Mouse (Mus musculus): ENCODE measurements around the gene Med16. TPM values are rescaled to one million over a fixed set of nuclear protein-coding genes. Genes with fewer than 3 reads are reported as not detected.

The Med16 gene
- total RNA-seq, 2 experiments from 2014 or later = 56.4 to 59.6 TPM

DNA sequence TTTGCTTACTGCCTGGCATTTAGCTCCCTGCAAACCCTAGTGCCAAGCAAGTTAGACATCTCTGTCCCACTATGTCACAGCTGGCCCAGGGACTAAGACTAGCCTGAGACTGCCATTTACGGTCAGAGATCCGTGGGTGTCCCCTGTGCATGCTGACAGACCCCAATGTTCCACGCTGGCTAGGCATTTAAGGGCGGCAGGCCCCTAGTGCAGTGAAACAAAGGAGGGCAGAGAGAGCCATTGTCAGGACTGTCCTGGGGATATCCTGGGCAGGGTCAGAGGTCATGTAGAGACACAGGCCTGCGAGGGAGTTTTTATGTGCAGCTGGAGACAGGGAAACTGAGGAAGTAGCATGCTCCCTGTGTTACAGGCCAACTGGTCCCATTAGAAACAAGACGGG, 25.1 kb upstream of the Med16 start:
- DNase-seq = no peak
- intact Hi-C loops (cut with DNase I) = no loop called here

DNA sequence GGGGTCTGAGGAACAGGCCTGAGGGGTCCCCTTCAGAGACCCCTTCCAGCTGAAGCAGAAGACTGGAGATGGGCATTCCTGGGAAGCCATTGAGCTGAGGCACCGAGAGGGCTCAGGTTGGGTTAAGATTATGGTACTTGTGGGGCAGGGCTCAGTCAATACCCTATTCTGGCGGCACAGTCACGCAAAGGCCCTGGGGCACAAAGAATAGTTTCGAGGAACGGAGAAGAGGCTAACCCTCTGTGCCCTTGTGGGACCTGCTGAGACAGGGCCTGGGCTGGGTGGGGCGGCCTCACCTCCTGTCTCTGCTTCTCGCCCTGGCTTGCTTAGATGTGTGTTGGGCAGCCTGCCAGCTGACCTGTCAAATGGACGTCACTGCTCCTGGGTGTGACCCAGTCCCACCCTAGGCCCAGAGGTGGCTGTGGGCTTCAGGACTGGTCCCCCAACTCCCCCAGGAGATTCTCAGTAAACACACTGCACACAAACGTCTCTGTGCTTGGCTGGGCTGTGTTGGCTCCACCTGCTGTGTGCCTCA, 24.5 kb upstream of the Med16 start:
- intact Hi-C loops (cut with DNase I) = no loop called here
- DNase-seq = no peak

DNA sequence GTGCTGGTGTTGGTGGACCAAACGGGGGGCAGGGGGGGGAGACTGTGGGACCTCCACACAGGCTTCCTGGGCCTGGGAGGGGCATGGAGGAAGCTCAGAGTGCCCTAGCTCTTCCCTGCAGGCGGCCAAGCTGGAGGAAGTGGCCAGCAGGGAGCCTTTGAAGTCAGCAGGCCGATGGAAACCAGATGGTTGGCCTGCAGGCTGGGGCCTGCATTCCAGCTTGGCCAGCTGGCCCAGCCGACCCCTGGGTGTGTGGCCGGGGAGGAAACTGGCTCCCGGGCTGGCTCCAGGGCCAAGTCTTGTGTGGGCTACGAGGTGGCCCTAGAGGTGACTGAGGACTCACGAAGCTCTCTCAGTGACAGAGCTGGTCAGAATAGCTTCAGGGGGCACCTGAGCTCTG, 24.0 kb upstream of the Med16 start:
- intact Hi-C loops (cut with DNase I) = no loop called here
- peak; percentile 86 for DNase-seq

DNA sequence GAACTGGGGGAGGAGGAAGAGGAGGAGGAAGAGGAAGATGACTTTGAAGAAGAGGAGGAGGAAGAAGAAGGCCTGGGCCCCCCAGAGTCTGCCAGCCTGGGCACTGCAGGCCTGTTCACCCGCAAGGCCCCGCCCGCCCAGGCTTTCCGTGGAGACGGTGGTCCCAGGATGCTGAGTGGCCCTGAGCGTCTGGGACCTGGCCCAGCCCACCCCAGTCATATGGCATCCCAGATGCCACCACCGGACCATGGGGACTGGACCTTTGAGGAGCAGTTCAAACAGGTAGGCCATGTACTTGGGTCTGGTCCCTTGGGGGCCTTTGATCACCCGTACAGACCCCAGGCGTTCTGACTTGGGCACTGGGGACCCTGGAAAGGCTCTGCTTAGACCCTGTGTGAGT, 23.1 kb upstream of the Med16 start:
- intact Hi-C loops (cut with DNase I) = no loop called here
- no peak for DNase-seq

DNA sequence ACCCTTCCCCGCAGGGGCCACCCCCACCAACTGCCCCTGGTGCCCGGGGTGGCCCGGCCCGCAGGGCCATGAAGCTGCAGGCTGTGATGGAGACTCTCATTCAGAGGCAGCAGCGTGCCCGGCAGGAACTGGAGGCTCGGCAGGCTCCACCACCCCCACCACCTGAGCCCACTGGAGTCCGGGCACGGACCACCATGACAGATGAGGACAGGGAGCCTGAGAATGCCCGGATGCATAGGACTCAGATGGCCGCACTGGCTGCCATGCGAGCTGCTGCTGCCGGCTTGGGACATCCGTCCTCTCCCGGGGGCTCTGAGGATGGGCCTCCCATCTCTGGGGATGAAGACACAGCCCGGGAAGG, 22.1 kb upstream of the Med16 start:
- DNase-seq = peak; percentile 76
- intact Hi-C loops (cut with DNase I) = no loop called here

DNA sequence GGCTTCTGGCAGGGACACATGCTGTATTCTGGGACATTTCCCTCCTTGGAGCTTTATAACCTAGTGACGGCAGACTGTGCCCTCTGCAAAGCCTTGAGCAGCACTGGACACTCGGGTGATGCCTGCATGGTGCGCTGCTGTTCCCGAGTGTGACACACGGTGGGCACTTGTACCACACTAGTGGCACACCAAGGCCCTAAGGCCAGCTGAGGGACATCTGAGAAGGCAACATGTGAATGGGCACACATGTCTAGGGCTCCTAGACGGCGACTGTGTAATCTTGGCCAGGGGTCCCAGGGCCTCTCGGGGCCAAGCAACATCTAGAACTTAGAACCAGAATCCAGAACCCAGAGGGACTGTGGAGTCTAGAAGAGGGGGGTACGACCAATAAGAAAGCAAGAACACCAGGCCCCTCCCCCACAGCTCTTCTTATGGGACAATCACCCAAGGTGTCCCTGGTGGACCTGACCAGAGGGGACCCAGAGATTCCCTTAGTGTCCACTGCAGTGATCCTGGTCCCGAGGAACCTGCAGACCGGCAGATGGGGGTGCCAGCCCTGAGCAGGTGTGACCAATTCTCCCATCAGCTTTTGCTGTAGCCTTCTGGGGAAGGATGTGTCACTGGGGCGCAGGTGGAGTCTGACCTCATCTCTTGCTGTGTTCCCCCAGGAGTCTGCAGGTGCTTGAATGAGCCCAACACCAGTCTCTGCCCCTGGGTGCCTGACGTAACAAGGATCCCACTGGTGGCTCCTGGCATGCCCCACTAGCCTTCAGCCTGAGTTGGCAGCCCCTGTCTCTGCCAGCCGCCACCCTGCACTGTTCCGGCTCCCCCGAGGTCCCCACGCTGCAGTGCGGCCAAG, 21.5 kb upstream of the Med16 start:
- intact Hi-C loops (cut with DNase I) = loop anchor here (10.0 kb wide), 1 partner anchor 95 kb away; no protein-coding TSS in a partner anchor
- no peak for DNase-seq

DNA sequence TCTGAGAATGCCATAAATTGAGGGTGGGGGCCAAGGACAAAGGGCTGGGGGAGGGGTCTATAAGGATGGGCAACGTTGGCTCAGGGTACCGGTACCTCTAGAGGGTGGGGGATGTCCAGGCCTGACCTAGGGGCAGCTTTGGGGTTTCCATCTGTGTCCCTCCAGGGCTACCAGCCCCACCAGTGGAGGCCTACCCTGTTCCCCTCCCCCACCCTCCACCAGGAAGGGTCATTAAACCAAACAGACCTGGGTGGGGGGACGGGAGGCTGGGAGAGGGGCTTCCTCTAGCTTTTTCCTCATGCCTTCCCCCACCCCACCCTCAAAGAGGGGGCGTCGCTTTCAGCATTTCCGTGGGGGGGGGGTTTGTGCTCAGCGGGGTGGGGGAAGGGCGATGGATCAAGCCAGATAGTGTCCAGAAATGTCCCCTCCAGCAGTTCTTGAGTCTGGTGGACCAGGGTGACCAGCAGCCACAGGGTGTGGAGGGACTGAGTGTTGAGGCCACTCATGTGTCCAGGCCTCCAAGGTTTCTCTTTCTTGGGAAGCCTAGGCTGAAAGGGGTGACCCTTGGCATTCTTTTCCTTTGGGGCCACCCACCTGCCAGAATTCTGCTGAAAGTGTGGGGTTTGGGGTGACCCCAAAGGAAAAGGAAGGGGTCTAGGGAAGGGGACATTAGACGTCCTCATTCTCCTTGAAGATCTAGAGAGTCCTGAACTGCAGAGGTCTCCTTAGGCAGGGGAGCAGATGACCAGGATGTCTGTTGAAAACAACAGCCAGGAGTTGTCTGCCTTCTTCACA, 20.4 kb upstream of the Med16 start:
- intact Hi-C loops (cut with DNase I) = loop anchor here (10.0 kb wide), 1 partner anchor 94 kb away; no protein-coding TSS in a partner anchor
- no peak for DNase-seq

DNA sequence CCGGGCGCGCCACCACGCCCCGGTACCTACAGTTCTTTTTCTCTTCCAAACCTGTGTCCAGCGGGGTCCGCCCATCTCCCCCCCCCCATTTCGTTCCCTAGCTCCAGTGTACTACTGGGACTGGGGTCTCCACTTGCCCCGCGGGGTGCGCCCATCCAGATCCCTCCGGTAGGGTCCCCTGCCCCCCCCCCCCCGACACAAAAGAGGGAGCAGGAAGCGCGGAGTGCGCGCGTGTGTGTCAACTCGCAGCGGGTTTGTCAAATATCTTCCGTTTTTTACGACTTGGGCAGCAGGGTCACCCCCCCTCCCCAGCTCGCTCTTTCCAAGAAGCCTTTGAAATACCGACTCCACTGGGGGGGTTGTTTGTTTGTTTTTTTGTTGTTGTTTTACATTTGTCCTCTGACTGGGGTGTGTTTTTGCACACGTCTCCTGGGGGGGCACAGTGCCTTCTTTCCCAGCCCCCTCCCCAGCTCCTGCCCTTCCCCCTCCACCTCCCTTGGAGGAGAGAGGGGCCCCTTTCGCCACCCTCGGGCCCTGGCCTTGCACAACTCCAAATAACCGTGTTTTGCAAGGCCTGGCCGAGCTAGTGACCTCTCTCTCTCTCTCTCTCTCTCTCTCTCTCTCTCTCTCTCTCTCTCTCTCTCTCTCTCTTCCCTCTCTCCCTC, 19.4 kb upstream of the Med16 start:
- no peak for DNase-seq
- intact Hi-C loops (cut with DNase I) = loop anchor here (10.0 kb wide), 1 partner anchor 93 kb away; no protein-coding TSS in a partner anchor

DNA sequence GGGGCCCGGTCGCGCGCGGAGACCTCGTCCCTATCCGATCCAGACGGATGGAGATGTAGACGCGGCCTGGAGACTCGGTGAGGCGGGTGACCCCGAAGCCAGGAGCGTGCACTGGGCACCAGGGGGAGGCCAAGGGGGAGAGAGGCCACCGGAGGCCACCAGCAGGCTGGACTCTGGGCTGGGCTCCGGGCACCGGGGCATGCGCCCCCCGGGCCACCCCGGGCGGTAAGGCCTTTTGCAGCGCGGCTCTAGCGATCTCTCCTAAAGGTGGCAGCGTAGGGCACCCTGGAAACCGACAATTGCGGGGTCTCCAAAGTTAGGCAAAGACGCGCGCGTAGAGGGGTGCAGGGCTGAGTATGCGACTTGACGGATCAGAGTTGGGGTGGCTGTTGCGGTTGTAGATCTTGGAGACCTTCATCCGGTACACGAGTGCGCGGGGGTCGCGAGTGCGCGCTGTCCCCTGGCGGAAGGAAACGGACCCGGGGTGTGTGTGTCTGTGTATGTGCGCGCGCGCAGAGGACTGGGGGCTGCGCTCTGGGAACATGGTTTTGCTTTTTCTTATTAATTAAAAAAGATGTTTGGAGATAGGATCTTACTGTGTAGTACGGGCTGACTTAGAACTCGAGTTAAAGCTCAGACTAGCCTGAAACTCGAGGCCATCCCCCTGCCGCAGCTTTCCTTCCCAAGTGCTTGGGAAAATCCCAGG, 18.8 kb upstream of the Med16 start:
- intact Hi-C loops (cut with DNase I) = loop anchor here (10.0 kb wide), 1 partner anchor 93 kb away; no protein-coding TSS in a partner anchor

DNA sequence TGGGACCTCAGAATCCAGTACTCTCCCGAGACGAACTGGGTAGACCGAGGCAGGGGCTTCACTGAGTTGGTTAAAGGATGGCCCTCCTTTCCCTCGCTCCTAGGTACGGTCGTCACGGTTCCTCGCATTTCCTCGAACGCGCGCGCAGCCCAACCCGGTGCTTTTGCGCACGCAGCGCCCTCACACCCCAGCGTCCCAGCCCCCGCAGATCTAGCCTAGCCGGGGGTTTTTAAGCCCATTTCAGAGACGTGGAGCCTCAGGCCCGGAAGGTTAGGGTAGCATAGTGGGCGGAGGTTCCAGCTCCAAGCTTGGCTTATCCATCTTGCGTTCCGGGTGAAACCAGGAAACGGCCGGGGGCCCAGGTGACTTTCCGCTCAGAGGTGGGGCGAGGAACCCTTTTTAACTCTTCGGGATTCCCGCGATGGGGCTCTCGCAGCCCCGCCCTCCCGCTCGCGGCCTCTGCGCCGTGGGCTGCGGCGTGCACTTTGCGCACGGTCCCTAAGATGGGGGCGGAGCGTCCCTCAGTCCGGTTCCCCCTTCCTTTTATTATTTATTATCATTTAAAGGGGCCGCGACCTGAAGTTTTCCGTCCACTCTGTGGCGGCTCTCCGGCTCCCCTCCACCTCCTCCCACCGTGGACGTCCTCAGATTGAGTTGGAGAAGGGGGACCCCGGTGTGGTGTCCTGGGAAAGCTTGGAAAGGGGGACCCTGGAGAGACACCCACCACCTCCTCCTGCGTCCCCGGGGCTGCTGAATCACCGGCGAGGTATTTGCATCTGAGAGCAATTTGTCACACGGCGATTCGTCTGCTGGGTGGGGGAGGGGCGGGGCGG, 18.0 kb upstream of the Med16 start, which contains the start of gene Arid3a:
Gene Arid3a, plus strand, starts transcription at position 553 of the 833 bp plus-strand sequence.
- intact Hi-C loops (cut with DNase I) = loop anchor here (10.0 kb wide), 1 partner anchor 92 kb away; no protein-coding TSS in a partner anchor
- peak; percentile 85 for DNase-seq

More for the DNA sequence above, 18.8 kb upstream of the Med16 start:
- peak; percentile 51 for DNase-seq

DNA sequence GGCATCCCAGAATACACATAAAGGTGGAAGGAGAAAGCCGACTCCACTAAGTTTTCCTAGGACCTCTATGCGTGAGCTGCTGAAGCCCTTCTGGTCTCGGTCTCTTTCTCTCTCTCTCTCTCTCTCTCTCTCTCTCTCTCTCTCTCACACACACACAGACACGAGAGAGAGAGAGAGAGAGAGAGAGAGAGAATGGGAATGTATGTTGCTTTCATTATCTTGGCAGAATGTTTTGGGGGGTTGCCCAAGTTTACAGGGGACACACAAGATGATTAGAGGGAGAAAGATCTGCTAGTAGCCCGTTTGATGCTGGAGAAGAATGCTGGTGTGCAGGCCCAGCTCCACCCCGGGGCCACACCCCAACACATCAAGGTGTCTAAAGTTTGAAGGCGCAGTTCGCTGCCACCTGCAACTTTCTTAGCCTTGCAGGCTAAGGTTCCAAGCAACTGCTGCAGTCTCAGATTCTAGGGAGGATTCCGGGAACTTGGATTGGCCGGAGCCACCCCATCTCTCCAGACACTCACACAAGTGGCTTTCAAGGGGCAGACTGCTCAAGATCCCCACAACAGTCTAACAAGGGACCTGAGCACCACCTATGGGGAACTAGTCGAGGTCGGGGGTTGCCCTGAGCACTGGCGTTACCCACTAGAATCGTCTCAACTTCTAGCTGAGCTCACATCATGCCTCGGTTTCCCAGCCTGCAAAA, 17.2 kb upstream of the Med16 start:
- DNase-seq = no peak
- intact Hi-C loops (cut with DNase I) = loop anchor here (10.0 kb wide), 1 partner anchor 91 kb away; no protein-coding TSS in a partner anchor

DNA sequence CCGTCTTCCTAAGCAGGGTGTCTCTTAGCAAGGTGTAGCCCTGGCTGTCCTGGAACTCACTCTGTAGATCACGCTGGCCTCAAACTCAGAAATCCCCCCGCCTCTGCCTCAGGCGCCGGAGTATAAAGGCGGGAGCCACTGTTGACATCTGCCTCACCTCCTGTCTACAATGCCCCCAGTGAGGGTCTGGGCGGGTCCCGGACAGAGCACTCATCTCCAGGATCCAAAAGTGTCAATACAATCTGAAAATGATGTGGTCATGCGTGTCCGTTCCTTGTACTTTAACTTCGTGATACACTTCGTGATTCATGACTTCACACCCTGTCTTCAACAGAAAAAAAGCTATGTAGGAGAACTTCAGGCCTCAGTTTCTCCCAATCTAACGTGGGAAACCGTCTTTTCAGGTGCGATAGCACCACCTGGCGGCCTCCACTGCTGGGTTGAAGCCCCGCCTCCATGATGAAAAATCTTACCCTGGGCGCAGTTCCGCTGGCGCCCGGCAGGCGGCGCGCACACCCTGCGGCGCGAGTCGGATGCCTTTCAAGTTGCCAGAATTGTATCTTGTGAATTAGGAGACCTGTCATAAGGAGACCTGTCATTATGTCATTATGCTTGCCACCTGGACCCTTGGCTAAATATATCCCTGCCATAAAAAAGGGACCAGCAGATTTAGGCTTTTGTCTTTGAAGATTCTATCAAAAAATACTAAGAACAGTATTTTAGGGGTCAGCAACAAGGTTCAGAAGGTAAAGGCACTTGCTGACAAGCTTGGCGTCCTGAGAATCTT, 16.5 kb upstream of the Med16 start:
- intact Hi-C loops (cut with DNase I) = loop anchor here (10.0 kb wide), 1 partner anchor 90 kb away; no protein-coding TSS in a partner anchor
- DNase-seq = peak; percentile 94

DNA sequence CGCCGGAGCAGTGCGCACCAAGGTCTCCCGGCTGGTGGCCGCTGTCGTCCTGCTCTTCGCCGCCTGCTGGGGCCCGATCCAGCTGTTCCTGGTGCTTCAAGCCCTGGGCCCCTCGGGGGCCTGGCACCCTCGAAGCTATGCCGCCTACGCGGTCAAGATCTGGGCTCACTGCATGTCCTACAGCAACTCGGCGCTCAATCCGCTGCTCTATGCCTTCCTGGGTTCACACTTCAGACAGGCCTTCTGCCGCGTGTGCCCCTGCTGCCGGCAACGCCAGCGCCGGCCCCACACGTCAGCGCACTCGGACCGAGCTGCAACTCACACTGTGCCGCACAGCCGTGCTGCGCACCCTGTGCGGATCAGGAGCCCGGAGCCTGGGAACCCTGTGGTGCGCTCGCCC, 12.8 kb upstream of the Med16 start:
- intact Hi-C loops (cut with DNase I) = loop anchor here (10.0 kb wide), 1 partner anchor 87 kb away; no protein-coding TSS in a partner anchor
- no peak for DNase-seq

DNA sequence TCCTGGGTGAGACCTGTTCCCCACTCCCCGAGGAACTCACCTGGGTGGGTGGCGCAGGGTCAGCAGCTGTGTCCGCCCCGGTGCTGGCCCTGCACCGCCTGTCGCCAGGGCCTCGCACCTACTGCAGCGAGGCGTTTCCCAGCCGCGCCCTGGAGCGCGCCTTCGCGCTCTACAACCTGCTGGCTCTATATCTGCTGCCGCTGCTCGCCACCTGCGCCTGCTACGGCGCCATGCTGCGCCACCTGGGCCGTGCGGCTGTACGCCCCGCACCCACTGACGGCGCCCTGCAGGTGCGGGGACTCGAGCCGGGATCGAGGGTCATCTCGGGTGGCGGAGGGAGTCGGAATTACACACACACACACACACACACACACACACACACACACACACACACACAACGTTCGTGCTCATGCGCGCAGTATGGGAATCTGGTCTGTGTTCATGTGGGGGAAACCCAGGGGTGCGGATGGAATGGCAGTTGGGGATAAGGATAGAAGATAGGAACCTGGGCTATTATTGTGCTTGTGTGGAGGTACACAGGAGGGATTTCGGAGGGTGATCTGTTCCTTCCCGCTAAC, 12.3 kb upstream of the Med16 start, which contains the start of gene R3hdm4:
Gene R3hdm4, minus strand, starts transcription at position 251 of the 578 bp plus-strand sequence.
- intact Hi-C loops (cut with DNase I) = loop anchor here (10.0 kb wide), 1 partner anchor 86 kb away; no protein-coding TSS in a partner anchor
- no peak for DNase-seq

DNA sequence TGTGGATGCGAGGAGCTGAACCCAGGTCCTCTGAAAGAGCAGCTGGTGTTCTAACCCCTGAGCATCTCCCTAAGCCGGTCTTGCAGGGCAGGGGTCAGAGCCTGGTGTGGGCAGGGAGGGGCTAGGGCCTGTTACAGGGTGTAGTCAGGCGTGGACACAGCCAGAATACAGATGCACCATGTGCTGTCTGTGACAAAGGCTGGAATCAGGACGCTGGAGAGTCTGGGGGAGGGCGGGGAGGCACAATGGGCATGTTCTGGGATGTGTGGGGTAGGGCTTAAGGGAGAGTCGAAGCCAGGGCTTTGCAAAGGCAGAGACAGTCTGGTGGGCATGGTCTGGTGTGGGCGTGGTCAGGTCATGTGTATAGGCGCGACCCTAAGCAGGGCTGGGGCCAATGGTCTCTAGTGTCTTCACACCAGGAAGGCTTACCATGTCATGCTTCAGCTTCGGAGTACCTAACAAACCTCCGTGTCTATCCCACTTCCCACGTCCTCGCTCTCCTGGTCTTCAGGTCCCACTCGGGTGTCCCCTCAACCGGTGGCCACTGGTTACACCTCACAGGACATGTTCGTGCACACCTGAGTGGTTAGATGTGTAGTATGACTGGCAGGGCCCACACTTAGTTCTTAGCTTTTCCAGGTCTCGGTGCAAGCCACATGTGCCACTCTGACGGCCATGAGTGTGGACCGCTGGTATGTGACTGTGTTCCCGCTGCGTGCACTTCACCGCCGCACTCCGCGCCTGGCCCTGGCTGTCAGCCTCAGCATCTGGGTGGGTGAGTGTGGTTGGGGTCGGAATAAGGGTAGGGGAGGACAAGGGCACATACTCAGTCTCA, 11.6 kb upstream of the Med16 start:
- intact Hi-C loops (cut with DNase I) = loop anchor here (10.0 kb wide), 1 partner anchor 85 kb away; no protein-coding TSS in a partner anchor

DNA sequence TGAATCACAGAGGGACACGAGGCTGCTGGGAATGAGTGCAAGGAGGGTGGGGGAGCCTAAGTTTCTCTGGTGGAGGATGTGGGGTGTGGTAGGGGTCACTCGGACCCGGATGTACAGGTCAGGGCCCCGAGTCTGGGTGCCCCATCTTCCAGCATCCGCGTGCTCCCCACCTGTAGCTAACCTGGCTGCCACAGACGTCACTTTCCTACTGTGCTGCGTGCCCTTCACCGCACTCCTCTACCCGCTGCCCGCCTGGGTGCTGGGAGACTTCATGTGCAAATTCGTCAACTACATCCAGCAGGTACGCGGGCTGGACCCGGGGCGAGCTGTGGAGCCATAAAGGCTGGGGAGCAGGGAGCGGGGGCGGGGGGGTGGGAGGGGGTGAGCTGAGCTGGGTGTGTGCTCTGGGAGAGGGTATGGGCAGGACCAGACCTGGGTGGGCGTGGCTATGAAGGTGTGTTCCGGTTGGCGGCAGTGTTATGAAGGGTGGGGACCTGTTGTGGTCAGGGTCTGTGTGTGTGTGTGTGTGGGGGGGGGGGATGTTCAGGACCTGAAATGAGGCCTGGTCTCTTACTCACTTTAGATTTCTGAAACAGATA, 10.6 kb upstream of the Med16 start:
- intact Hi-C loops (cut with DNase I) = no loop called here
- DNase-seq = no peak

More for the DNA sequence above, 11.6 kb upstream of the Med16 start:
- DNase-seq = no peak

Data from left cerebral cortex, postnatal 4 days (tissue).